Mouse (Mus musculus) cerebellum, adult 2 months (tissue): ENCODE results near the gene Cd300lg. TPM values are rescaled to one million over a fixed set of nuclear protein-coding genes. Genes with fewer than 3 reads are reported as not detected.
A peak's percentile ranks its signal among the peaks of the same experiment; 100 is the strongest.

Experiments used
- DNase-seq, 2 experiments: peaks; one replicate each; pipeline ENCODE4 v3.0.0; 2021
- H3K27ac ChIP-seq: fragments of 200-500 bp; 2 replicates; pipeline ENCODE4 v1.5.1; 2012; ENCODE audit warnings: low read length, control low read depth, inconsistent platforms; ENCODE audit not compliant: insufficient read depth
- H3K27me3 ChIP-seq: fragments of 200-500 bp; 2 replicates; pipeline ENCODE4 v1.6.1; 2012; ENCODE audit warnings: inconsistent platforms, mild to moderate bottlenecking, low read length, moderate library complexity; ENCODE audit not compliant: control insufficient read depth, insufficient read depth
- H3K4me1 ChIP-seq: fragments of 200-500 bp; 2 replicates; pipeline ENCODE4 v1.6.1; 2011; ENCODE audit warnings: low read length; ENCODE audit not compliant: control insufficient read depth, insufficient read depth
- H3K4me3 ChIP-seq: fragments of 200-500 bp; replicated peaks from 2 replicates; pipeline ENCODE3; 2011; ENCODE audit warnings: mild to moderate bottlenecking, low read depth, low read length, control low read depth; ENCODE audit not compliant: insufficient read depth
- CTCF ChIP-seq: fragments of 200-500 bp; IDR thresholded peaks from 2 replicates; pipeline ENCODE4 v1.5.1; 2011; ENCODE audit warnings: low read depth, mild to moderate bottlenecking, control low read depth, low read length, moderate library complexity, borderline replicate concordance; ENCODE audit not compliant: insufficient read depth
- POLR2A ChIP-seq: fragments of 200-500 bp; IDR thresholded peaks from 2 replicates; pipeline ENCODE4 v1.6.1; 2011; ENCODE audit warnings: low read length, control low read depth, borderline replicate concordance; ENCODE audit not compliant: insufficient read depth
- WGBS: fragments of 180-500 bp; shearing (Covaris S2); methylation state at CpG from one replicate; pipeline ENCODE4 v1.1.7; 2018; 5-methylcytosine and 5-hydroxymethylcytosine counted together
- polyA plus RNA-seq: library from polyadenylated mRNA; depleted of rRNA; stranded (reverse); fragments of >200 nt; gene quantifications from 2 replicates; pipeline ENCODE4 v1.2.3, GENCODE M21; 2012

Gene Cd300lg
- polyA plus RNA-seq, 1 experiment: 0.38 TPM

- WGBS: 11% methylated on average over 18 of the region's 18 CpGs
These were observed 41.0 kb downstream of the Cd300lg start for GRCm38 (mm10) chr11:102082322-102082721.

DNA sequence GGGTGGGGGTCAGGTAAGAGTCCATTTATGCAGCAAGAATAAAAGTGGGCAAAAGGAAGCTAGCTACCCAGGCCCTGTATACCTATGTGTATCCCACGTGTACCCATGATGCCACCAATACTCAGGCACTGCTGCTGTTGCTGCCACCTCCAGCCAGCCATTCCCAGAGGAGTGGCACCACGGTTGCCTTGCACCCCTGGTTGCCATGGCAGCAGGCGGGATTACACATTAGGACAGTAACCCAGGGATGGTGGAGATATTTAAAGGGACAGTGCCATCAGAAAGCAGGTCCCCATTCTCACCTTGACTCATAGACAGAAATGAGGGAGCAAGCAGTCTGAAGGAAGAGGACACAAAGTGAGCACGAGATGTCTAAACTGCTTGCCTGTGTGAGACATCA is 41.9 kb downstream of the Cd300lg start:
- no peak overlapping the region for H3K27ac ChIP-seq
- peaks cover 8% of the 10 kb centered on the region for H3K4me1 ChIP-seq
- WGBS: 50% methylated on average over 4 of the region's 4 CpGs
- DNase-seq: no peak
- H3K27me3 ChIP-seq: no peaks in the 10 kb centered on the region
- no peak overlapping the region for H3K4me3 ChIP-seq
- TF ChIP-seq CTCF: no peak
- no peak for TF ChIP-seq POLR2A

More at GRCm38 (mm10) chr11:102082322-102082721, 41.0 kb downstream of the Cd300lg start:
- Histone ChIP-seq H3K4me3 (peak overlapping the region; percentile 25), H3K27ac (no peak overlapping the region), H3K4me1 (peaks cover 8% of the 10 kb centered on the region), H3K27me3 (no peaks in the 10 kb centered on the region)
- DNase-seq: peak; percentile 51 to 58
- TF ChIP-seq CTCF: no peak
- no peak for TF ChIP-seq POLR2A

- no peak overlapping the region for H3K27ac ChIP-seq
- WGBS: 55% methylated on average over 7 of the region's 7 CpGs
- no peak for DNase-seq
- H3K4me1 ChIP-seq: peaks cover 8% of the 10 kb centered on the region
- no peak overlapping the region for H3K4me3 ChIP-seq
- H3K27me3 ChIP-seq: no peaks in the 10 kb centered on the region
- TF ChIP-seq POLR2A (no peak), CTCF (no peak)
These were observed 42.9 kb downstream of the Cd300lg start for GRCm38 (mm10) chr11:102084159-102084558.

- H3K4me3 ChIP-seq: no peak overlapping the region
- TF ChIP-seq POLR2A: no peak
- H3K27ac ChIP-seq: no peak overlapping the region
- 9% methylated on average over 3 of the region's 3 CpGs for WGBS
- H3K27me3 ChIP-seq: no peaks in the 10 kb centered on the region
- H3K4me1 ChIP-seq: peaks cover 8% of the 10 kb centered on the region
- DNase-seq: peak in 1 of 2 experiments; percentile 30
These were observed 45.0 kb downstream of the Cd300lg start for GRCm38 (mm10) chr11:102086331-102086730.

DNA sequence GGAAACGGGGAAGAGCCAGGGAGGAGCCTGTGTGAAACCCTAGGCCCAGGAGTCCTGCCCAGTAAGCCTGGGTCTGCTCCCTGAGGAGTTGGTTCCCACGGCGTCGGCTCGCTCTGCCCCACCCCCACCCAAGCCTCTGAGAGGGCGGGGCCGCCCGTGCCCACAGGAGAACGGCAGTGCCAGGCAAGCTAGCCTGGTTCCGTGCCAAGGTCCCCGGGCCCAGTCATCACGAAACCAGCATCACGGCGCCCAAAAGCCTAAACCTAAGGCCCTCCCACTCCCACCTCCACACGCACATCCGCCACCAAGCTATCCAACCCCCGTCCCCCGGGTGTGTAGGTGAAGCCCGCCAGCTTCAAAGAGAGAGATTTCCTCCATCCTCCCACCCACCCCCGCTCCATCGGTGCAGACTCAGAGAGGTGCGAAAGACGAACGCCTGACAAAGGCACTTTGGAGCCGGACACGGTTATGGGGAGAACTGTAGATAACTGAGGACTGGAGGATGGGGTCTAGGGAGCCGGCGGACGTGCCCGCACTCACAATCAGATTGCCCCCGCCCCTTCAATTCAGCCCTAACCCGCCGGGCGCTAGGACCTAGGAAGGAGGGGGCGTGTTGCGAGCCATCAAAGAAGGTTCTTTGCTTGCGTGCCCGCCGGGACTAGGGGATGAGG is 45.9 kb downstream of the Cd300lg start:
- DNase-seq: peak; percentile 73 to 77
- Histone ChIP-seq H3K27ac (peak overlapping the region; percentile 36; the same call in 1 of the 2 replicates), H3K27me3 (no peaks in the 10 kb centered on the region), H3K4me1 (peaks cover 8% of the 10 kb centered on the region), H3K4me3 (peak overlapping the region; percentile 92)
- no peak for TF ChIP-seq POLR2A
- no peak for TF ChIP-seq CTCF
- WGBS: under 1% methylated on average over 39 of the region's 39 CpGs

DNA sequence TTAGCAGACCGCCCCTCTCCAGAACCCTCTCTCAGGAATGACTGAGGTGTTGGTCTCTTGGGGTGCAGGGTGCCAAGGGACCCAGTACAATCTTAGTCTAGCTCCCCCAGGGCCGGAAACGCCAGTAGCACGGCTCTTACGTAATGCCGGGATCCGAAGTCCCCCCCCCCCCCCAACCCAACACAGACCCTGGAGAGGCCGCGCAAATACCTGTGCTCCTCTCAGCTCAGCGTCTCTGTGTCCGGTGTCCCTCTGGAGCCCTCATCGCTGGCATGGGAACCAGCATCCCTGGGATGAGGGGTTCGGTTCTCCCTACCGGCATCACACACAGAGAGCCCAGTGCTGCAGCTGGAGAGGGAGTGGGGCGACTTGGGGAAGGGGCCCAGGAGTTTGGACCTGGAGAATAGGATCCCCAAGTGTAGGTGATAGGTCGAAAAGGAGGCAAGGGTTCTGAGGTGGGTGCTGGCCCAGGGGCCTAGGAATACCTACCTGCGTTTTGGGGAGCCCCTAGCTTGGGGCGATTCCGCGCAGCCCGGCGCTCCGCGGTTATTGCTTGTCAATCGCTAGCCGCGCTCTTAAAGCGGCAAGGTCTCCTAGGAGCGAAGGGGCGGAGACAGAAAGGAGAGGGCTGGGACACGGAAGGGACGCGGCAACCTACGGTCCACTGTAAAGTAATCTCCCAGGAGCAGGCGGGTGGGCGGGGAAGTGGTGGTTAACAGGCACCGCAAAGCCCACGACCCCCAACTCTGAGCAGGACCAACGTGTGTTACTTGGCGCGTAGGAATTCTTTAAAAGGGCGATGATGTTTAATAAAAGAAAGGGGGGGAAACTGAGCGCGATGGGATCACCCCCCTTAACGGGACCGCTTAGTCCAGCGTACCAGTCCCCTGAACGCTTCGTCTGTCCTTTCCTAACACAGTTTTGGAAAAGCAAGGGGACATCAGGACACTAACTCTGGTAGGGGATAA is 46.9 kb downstream of the Cd300lg start, which contains the start of gene Mpp2:
Gene Mpp2, minus strand, starts transcription at position 585 of the 968 bp plus-strand sequence.
- no peak for TF ChIP-seq CTCF
- TF ChIP-seq POLR2A: peak; percentile 48; the same call in 1 of the 2 replicates

DNA sequence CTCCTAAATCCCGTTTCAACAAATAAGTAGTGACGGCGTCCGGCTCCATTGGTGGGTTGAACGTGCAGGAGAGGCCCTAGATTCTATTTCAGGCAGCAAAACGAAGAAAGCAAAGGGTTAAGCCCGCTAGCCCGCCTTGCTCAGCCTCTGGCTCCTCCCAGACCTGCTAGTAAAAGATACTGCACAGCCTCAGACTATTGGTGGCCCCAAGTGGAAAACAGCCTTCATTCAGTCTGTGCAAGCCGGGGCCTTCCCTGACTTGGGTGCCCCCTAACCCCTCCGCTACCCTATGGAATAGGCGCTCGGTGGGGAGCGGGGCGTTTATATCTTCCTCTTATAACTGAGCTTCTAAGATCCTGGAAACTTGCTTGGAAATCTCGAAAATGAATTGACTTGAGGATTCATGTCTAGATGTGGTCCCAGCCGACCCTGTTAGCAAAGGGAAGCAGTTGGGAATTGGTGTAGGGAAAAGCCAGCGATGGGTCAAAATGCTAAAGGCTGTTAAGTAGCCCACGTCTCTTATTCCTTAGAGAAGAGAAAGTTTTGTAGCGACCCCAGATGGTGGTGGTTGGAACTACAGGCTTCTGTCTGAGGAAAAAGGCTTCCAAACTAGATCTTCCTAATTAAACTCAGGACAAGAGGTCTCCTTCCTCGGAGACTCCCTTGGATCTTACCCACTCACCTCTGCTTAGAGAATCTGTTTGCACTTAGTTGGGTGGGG is 47.9 kb downstream of the Cd300lg start:
- WGBS: under 1% methylated on average over 20 of the region's 20 CpGs
- Histone ChIP-seq H3K4me1 (no peaks in the 10 kb centered on the region), H3K27ac (no peak overlapping the region), H3K4me3 (peak overlapping the region; percentile 92), H3K27me3 (no peaks in the 10 kb centered on the region)
- peak; percentile 70 to 71 for DNase-seq
- TF ChIP-seq CTCF (peak; percentile 53; the same call in 1 of the 2 replicates), POLR2A (0 out of 2 replicates have a peak, but pooled peaks have one; percentile 13)

More for the DNA sequence above, 46.9 kb downstream of the Cd300lg start, which contains the start of gene Mpp2:
- DNase-seq: peak; percentile 75 to 76
- peak within 1 kb of the TSS; percentile 92 for H3K4me3 ChIP-seq
- WGBS: under 1% methylated on average over 49 of the region's 49 CpGs
- H3K4me1 ChIP-seq: peaks cover 1% of the 10 kb centered on the region
- H3K27me3 ChIP-seq: no peaks in the 10 kb centered on the region
- H3K27ac ChIP-seq: peak within 1 kb of the TSS; percentile 53
